Mouse (Mus musculus) limb, embryonic 10.5 days (tissue): ENCODE results near the gene Arhgef6. TPM values are rescaled to one million over a fixed set of nuclear protein-coding genes. Genes with fewer than 3 reads are reported as not detected.

Experiments used
- DNase-seq: peaks from one replicate; pipeline ENCODE4 v3.0.0-alpha.2; 2017; ENCODE audit warnings: low spot score
- H3K27ac ChIP-seq: fragments of 300-500 bp; sonication (generic); 2 replicates; pipeline ENCODE4 v1.5.1; 2016; ENCODE audit warnings: mild to moderate bottlenecking
- H3K27me3 ChIP-seq: fragments of 300-500 bp; sonication (generic); 2 replicates; pipeline ENCODE4 v1.6.1; 2016; ENCODE audit warnings: low read depth, mild to moderate bottlenecking; ENCODE audit not compliant: poor library complexity, severe bottlenecking
- H3K36me3 ChIP-seq: fragments of 300-500 bp; sonication (generic); 2 replicates; pipeline ENCODE4 v1.6.1; 2016; ENCODE audit warnings: mild to moderate bottlenecking, moderate library complexity
- H3K4me1 ChIP-seq: fragments of 300-500 bp; sonication (generic); 2 replicates; pipeline ENCODE4 v1.6.1; 2016
- H3K4me3 ChIP-seq: fragments of 300-500 bp; sonication (generic); 2 replicates; pipeline ENCODE4 v1.5.1; 2016; ENCODE audit warnings: mild to moderate bottlenecking, moderate library complexity
- H3K9me3 ChIP-seq: fragments of 300-500 bp; sonication (generic); replicated peaks from 2 replicates; pipeline ENCODE4 v1.6.1; 2016; ENCODE audit warnings: mild to moderate bottlenecking
- WGBS: fragments of 180-500 bp; shearing (Covaris S2); methylation state at CpG from one replicate; pipeline ENCODE4 v1.1.7; 2016; 5-methylcytosine and 5-hydroxymethylcytosine counted together
- polyA plus RNA-seq: library from polyadenylated mRNA; unstranded; fragments of >200 nt; fragmentation: Nextera tagmentation; extraction: Ambion mirVana; gene quantifications from 2 replicates; pipeline ENCODE4 v1.2.1, GENCODE M21; 2016

Arhgef6 gene
- 0.88 and 1.8 TPM in 2 replicates for polyA plus RNA-seq

DNA sequence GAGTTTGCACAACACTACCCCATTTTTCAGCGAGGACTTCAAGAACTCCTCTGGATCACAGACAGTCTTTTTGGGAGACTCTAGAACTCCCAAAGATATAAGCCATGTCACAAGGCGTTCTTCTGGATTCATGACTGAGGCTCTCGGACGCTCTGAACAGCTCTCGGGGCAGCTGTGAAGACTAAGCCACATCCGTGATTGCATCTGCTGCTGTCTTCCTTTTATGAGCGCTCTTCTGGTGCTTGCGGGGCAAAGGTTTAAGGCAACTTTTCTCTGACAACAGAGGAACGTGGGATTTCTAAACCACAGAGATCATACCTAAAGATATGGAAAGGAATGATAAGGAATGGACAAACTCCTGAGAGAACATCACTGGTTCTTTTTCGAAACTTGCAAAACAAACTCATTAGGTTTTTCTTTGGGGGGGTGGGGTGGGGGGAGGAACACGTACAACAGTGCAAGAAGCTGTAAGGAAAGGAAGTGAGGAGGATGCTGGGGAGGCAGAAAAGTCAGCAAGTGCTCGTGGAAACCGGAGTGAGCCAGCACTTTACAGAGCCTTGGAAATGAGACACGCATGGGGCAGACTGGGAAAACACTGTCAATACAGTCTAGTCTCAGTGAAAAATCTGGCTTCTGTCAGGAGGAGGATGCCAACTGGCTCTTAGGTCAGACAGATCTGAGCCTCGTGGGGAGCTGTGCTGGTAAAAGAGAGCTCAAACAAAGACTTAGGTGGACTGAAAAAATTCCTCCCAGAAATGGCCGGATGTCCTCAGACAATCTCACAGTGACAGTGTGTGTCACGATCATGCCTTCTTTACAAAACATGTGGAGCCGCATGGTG lies at the start of gene Arhgef6:
Gene Arhgef6, minus strand, starts transcription at position 359 of the 841 bp plus-strand sequence.
- Histone ChIP-seq H3K27ac (no peak within 1 kb of the TSS), H3K4me1 (no peaks in the 10 kb centered on the region), H3K27me3 (no peaks in the 10 kb centered on the region), H3K36me3 (no peaks in the 10 kb centered on the region), H3K9me3 (no peaks in the 10 kb centered on the region), H3K4me3 (no peak within 1 kb of the TSS)
- 69% methylated on average over 18 of the region's 18 CpGs for WGBS
- no peak for DNase-seq

DNA sequence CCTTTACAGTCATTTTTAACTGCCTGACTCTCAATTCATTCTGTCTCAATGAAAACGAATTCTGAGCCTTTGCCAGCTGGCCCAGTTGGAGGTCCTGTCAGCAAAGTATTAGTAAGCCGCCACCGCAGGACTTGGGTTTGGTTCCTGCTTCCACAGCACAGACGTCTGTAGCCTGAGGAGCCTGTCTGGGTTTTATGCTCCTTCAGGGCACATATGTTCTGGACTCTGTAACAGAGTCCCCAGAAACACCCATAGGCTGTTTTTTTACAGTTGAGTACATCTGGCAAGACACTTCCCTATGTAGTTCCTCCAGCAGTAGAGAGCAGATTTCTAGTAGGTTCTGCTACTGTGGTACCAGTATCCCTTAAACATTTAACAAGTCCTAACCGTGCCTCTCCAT lies 42.4 kb upstream of the Arhgef6 start:
- no peak for DNase-seq
- Histone ChIP-seq H3K9me3 (no peaks in the 10 kb centered on the region), H3K27me3 (no peaks in the 10 kb centered on the region), H3K4me3 (no peak overlapping the region), H3K27ac (no peak overlapping the region), H3K36me3 (peaks cover 89% of the 10 kb centered on the region), H3K4me1 (no peaks in the 10 kb centered on the region)
- WGBS = 88% methylated on average over 5 of the region's 5 CpGs

DNA sequence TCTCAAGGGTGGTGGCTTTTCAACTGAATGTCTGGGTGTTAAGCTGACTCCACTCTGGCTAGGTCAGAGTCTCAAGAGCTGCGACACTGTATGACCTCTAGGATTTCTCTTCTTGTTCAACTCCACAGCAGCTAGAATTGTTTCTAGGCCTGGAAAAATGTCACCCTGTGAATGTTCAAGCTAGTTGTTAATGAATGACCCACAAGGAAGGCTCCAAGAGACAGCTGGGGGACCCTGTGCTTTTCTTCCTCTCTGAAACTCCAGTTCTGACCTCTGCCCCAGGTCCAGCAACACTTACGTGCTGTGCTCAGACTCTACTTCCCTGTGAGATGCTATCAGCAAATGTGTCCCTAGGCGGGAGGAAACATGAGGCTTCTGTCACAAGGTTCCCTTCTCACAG lies 40.0 kb upstream of the Arhgef6 start:
- no peaks in the 10 kb centered on the region for H3K9me3 ChIP-seq
- H3K4me1 ChIP-seq = no peaks in the 10 kb centered on the region
- no peaks in the 10 kb centered on the region for H3K27me3 ChIP-seq
- WGBS = 88% methylated on average over 3 of the region's 3 CpGs
- no peak overlapping the region for H3K4me3 ChIP-seq
- H3K27ac ChIP-seq = no peak overlapping the region
- H3K36me3 ChIP-seq = peaks cover 66% of the 10 kb centered on the region
- no peak for DNase-seq

DNA sequence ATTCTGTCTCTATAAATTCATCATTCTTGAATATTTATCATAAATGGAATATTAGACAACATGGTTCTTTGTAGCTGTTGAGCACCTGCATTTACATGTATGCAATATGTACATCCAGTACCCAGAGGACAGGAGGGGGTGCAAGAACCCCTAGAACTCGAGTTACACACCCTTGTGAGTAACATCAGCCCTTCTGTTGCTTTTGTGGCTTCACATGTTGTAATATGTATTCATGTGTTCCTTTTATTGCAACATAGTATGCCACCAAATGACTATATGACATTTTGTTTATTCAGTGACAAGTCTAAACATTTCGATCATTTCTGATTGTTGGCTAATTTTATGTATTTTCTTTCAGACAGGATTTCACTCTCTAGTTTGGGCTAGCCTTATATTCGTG lies 38.6 kb upstream of the Arhgef6 start:
- Histone ChIP-seq H3K36me3 (peaks cover 55% of the 10 kb centered on the region), H3K4me3 (no peak overlapping the region), H3K27ac (no peak overlapping the region), H3K4me1 (no peaks in the 10 kb centered on the region), H3K9me3 (no peaks in the 10 kb centered on the region), H3K27me3 (no peaks in the 10 kb centered on the region)
- WGBS = 84% methylated on average over 3 of the region's 3 CpGs
- no peak for DNase-seq

DNA sequence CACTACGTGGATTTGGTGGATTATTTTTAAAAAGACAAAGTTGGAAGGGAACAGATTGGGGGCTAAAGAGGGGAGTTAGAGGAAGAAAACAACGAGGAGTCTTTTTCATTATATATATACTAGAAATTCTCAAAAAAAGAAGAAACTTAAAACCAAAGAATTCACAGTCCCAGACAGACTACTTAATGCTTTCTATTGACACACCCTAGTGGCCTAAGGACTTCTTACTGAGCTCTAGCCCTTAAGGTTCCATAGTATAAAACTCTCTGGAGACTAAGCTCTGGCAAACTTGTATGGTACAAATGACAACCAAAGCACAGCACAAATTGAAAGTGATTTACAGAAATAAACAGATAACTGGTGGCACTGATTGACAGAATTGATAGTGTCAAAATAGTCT lies 35.5 kb upstream of the Arhgef6 start:
- WGBS = 84% methylated on average over 2 of the region's 2 CpGs
- no peak overlapping the region for H3K4me3 ChIP-seq
- no peaks in the 10 kb centered on the region for H3K27me3 ChIP-seq
- no peaks in the 10 kb centered on the region for H3K4me1 ChIP-seq
- H3K36me3 ChIP-seq = peaks cover 25% of the 10 kb centered on the region
- no peak for DNase-seq
- H3K9me3 ChIP-seq = no peaks in the 10 kb centered on the region
- no peak overlapping the region for H3K27ac ChIP-seq

DNA sequence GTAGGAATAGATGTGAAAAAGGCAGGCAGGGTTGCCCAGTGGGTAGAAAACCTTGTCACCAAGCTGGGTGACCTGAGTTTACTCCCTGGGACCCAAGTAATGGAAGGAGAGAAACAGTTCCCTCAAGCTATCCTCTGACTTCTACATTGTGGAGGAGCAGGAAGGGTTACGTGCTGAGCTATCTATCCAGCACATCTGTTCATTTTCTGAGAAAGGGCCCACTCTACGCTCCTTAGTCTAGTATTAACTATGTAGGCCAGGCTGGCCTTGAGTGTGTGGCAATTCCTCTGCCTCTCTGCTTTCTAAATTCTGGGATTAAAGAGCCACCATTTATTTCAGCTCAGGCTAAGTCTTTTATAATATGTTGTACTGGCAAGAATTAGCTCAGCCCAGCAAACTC lies 35.0 kb upstream of the Arhgef6 start:
- Histone ChIP-seq H3K27ac (no peak overlapping the region), H3K27me3 (no peaks in the 10 kb centered on the region), H3K4me1 (no peaks in the 10 kb centered on the region), H3K4me3 (no peak overlapping the region), H3K36me3 (peaks cover 20% of the 10 kb centered on the region), H3K9me3 (no peaks in the 10 kb centered on the region)
- no peak for DNase-seq
- 94% methylated on average over 2 of the region's 2 CpGs for WGBS

DNA sequence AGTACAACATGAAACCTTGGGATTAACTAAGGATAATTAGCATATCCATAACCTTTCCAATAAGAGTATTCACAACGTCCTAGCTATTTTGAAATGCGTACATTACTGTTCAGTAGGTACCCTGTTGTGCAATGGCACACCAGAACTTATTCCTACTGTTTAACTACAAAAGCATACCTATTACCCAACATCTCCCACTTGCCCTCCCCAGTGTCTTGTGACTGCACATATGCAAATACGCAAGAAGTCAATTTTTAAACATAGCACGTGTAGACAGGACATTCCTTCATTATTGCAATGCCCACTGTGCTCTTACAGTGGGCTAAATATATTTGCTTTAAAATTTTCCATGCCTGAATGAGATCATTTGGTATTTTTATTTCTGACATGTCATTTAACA lies 34.4 kb upstream of the Arhgef6 start:
- no peaks in the 10 kb centered on the region for H3K4me1 ChIP-seq
- no peaks in the 10 kb centered on the region for H3K9me3 ChIP-seq
- H3K27ac ChIP-seq = no peak overlapping the region
- H3K36me3 ChIP-seq = peaks cover 17% of the 10 kb centered on the region
- no peaks in the 10 kb centered on the region for H3K27me3 ChIP-seq
- WGBS = 90% methylated on average over 4 of the region's 4 CpGs
- H3K4me3 ChIP-seq = no peak overlapping the region
- no peak for DNase-seq

DNA sequence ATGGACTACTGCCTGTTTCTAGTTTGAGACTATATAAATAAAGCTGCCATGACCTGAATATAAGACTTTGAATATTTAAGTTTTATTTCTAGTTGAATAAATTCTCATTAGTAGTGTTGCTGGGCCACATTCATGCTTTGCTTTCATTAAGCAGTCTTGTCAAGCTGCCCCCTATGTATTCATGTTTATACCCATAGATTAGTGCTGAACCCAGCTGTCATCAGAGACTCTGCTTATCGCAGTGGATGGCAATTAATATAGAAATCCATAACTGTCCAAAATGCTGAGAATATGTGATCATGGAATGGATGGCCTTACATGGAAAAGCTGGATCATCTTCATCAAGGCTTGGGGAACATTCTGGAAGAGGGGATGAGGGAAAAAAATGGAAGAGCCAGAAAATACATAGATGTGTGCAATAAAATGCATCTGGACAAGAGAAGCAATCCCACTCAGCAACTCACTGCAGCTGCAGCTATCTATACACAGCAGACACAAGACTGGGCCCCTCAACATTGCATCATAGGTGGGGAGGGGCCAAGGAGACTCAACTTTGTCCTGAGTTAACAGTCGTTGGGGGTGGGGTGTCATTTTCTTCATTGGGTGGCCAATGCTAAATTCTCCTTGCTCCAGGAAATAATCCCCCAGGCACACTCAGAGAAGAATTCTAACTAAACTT lies 26.5 kb upstream of the Arhgef6 start:
- Histone ChIP-seq H3K4me3 (no peak overlapping the region), H3K27me3 (no peaks in the 10 kb centered on the region), H3K9me3 (no peaks in the 10 kb centered on the region), H3K27ac (no peak overlapping the region), H3K4me1 (no peaks in the 10 kb centered on the region), H3K36me3 (no peaks in the 10 kb centered on the region)
- no peak for DNase-seq
- 81% methylated on average over 2 of the region's 2 CpGs for WGBS

DNA sequence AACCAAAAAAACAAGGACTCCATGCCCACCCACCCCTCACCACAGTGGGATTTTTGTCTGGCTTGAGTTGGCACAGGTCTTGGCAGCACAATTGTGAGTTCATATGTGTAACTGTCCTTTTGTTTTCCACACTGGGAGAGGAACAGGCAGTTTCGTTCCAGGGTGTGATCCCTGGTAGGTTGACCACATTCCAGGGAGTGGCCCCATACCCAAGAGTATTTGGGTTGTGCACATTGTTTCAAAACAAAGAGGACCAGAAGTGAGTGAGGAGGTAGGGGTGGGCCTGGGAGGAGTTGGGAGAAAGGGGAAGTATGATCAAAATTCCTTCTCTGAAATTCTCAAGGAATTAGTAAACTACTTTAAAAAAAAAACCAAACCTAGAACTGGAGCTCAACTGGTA lies 20.8 kb upstream of the Arhgef6 start:
- no peaks in the 10 kb centered on the region for H3K9me3 ChIP-seq
- H3K4me1 ChIP-seq = no peaks in the 10 kb centered on the region
- DNase-seq = no peak
- H3K27ac ChIP-seq = no peak overlapping the region
- H3K4me3 ChIP-seq = no peak overlapping the region
- WGBS = 82% methylated on average over 1 of the region's 1 CpGs
- no peaks in the 10 kb centered on the region for H3K27me3 ChIP-seq
- no peaks in the 10 kb centered on the region for H3K36me3 ChIP-seq

DNA sequence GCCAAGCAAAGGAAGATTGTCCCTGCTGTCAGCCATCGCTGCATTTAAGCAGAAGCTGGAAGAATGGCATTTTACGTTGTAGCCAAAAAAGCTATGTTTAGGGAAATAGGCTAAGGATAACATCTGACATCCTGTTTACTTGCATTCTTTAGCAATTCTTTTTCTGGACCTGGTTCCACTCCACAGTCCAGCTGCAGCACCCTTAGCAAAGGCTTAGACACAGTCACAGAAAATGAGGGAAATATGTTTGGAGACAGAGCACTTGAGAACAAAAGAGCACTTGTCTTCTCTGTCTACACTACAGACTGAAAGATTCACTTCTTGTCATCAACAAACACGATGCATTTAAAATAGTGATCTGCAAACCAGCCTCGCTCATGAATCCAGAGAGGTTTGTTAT lies 691 bp upstream of the Arhgef6 start:
- 77% methylated on average over 4 of the region's 4 CpGs for WGBS
- H3K4me1 ChIP-seq = no peaks in the 10 kb centered on the region

DNA sequence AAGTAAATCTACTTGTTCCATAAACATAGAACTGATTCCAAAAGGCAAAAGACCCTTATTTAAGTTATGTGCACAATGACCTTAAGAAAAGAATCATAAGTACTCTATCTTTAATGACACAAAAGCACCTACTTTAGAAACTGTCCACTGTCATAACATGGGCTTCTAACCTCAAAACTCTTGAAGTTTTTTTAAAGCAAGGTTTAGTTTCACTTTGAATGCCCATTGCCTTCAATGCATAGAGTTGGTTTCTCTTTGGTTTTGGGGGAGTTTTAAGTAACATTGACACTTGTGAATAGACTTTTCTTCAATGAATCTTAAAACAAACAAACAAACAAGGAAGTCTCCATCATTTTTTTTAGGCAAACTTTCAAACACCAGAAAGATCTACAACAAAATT lies 947 bp downstream of the Arhgef6 start:
- no peaks in the 10 kb centered on the region for H3K9me3 ChIP-seq

More for the DNA sequence above, 691 bp upstream of the Arhgef6 start:
- no peaks in the 10 kb centered on the region for H3K27me3 ChIP-seq
- H3K36me3 ChIP-seq = no peaks in the 10 kb centered on the region
- no peak for DNase-seq
- H3K27ac ChIP-seq = no peak overlapping the region
- no peaks in the 10 kb centered on the region for H3K9me3 ChIP-seq
- H3K4me3 ChIP-seq = no peak overlapping the region

DNA sequence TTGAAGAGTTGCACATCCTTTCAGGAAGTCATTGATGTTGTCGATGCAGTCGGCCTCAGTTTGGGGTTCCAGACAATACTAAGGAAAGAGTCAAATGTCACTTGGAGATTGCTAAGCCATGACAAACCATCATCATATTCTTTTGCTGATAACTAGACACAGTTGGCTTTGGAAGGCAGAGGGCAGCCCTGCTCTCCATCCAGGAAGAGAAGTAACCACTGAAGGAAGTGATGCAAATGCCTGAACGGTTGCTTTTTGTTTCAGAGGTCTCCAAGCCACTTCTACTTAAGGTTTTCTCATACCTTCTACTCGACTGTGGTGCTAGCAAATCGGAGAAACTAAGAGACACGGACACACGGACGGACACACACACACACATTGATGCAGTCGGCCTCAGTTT lies 1.6 kb downstream of the Arhgef6 start:
- Histone ChIP-seq H3K4me3 (no peak overlapping the region), H3K36me3 (no peaks in the 10 kb centered on the region), H3K27ac (no peak overlapping the region), H3K27me3 (no peaks in the 10 kb centered on the region), H3K9me3 (no peaks in the 10 kb centered on the region), H3K4me1 (no peaks in the 10 kb centered on the region)
- WGBS = 88% methylated on average over 9 of the region's 9 CpGs
- no peak for DNase-seq

More for the DNA sequence above, 947 bp downstream of the Arhgef6 start:
- no peak for DNase-seq
- H3K27ac ChIP-seq = no peak overlapping the region
- no peaks in the 10 kb centered on the region for H3K36me3 ChIP-seq
- no peak overlapping the region for H3K4me3 ChIP-seq
- no peaks in the 10 kb centered on the region for H3K27me3 ChIP-seq
- H3K4me1 ChIP-seq = no peaks in the 10 kb centered on the region

DNA sequence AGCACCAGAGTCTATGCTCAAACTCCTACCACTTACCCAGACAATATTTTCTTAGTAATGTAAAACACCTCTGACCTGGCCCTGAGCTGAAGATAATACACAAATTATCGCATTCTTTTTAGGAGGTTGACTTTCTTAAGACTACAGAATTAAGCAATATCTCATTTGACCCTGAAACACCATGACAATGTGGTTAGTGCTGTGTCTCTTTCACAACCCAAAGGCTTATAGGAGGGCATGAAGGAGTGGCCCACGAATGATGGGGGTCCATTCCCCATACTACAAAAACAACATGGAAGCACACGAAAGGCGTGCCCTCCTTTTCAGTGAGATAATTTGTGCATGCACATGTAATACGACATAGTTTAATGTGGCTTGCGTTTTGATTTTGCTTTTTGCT lies 3.2 kb downstream of the Arhgef6 start:
- WGBS = 91% methylated on average over 6 of the region's 6 CpGs
- no peak for DNase-seq
- H3K4me1 ChIP-seq = no peaks in the 10 kb centered on the region

More for the DNA sequence above, 3.2 kb downstream of the Arhgef6 start:
- H3K27me3 ChIP-seq = no peaks in the 10 kb centered on the region
- H3K27ac ChIP-seq = no peak overlapping the region
- H3K4me3 ChIP-seq = no peak overlapping the region
- no peaks in the 10 kb centered on the region for H3K36me3 ChIP-seq
- no peaks in the 10 kb centered on the region for H3K9me3 ChIP-seq
